ENCODE assay signal across 24 mouse cellular contexts in the genomic region with DNA sequence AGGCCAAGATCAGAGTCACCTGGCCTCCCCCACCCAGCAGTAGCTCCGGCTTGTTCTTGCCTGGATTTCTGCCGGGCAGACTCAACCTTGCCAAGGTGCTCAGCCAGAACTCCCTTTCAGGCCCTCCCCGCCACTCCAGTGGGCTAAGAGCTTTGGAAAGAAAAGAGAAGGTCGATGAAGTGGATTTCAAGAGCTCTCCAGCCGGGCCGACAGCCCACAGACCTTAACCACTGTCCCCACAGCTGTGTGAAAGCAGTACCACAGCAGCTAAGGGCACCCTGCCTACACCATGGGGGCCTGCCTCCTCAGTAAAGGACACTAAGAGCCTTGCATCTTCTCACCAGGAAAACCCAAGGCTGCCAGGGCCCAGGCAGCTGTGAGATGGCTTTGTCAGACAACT.
DNase-seq lines count a peak whose midpoint lies in the region; ATAC-seq lines count a peak whose summit lies in the region.
"Had no signal": no experiment of that assay in that cellular context is flagged by ENCODE, and none has a peak within 500 bp of the region (broad histone marks: within the 10 kb centered on the region; RNA-seq: fewer than 3 reads in every experiment).

No protein-coding gene starts in this region.

- H3K9me3 ChIP-seq in limb, embryonic 10.5 days (replicated peaks): no peaks in the 10 kb centered on the region
- no peaks in the 10 kb centered on the region for H3K9me3 ChIP-seq in lung, embryonic 15.5 days
- H3K9me3 ChIP-seq: embryonic facial prominence, embryonic 13.5 days; G1E; heart, embryonic 15.5 days; intestine, embryonic 15.5 days; limb, embryonic 13.5 days; liver, embryonic 12.5 days had no signal

- peak overlapping the region; percentile 26; the same call in 1 of the 2 replicates for H3K27ac ChIP-seq in limb, embryonic 10.5 days
- no peak overlapping the region for H3K27ac ChIP-seq in lung, embryonic 15.5 days
- H3K27ac ChIP-seq: embryonic facial prominence, embryonic 13.5 days; heart, embryonic 15.5 days; intestine, embryonic 15.5 days; limb, embryonic 13.5 days; liver, embryonic 12.5 days; macrophage had no signal

- peak; percentile 34 to 56 for DNase-seq in cerebellum, postnatal 25 days
- DNase-seq in cerebellum, adult 9-10 months: no peak
- no peak for DNase-seq in limb, embryonic 10.5 days (ENCODE audit: low spot score)
- DNase-seq in lung, postnatal 36 days: peak; percentile 79
- no peak for DNase-seq in adipocyte (ENCODE audit: low spot score)
- DNase-seq in kidney, adult 18-20 months: no peak
- DNase-seq: adrenal gland, adult 2 months; cerebellum, adult 11 months; heart, postnatal 4 days; kidney, adult 9 months; kidney, postnatal 14 days; right cerebral cortex, postnatal 14 days had no signal

- WGBS in limb, embryonic 10.5 days: 85% methylated on average over 6 of the region's 6 CpGs
- 57% methylated on average over 6 of the region's 6 CpGs for WGBS in lung, embryonic 15.5 days

- H3K9ac ChIP-seq in lung, embryonic 15.5 days: no peak overlapping the region
- H3K9ac ChIP-seq: embryonic facial prominence, embryonic 13.5 days; heart, embryonic 15.5 days; intestine, embryonic 15.5 days; limb, embryonic 13.5 days; liver, embryonic 12.5 days had no signal

- H3K4me3 ChIP-seq in limb, embryonic 10.5 days: no peak overlapping the region
- no peak overlapping the region for H3K4me3 ChIP-seq in lung, embryonic 15.5 days
- H3K4me3 ChIP-seq: embryonic facial prominence, embryonic 13.5 days; erythroblast, embryonic 14.5 days; heart, embryonic 15.5 days; intestine, embryonic 15.5 days; limb, embryonic 13.5 days; liver, embryonic 12.5 days had no signal

- no peaks in the 10 kb centered on the region for H3K36me3 ChIP-seq in limb, embryonic 10.5 days
- no peaks in the 10 kb centered on the region for H3K36me3 ChIP-seq in lung, embryonic 15.5 days
- H3K36me3 ChIP-seq: embryonic facial prominence, embryonic 13.5 days; G1E; heart, embryonic 15.5 days; intestine, embryonic 15.5 days; limb, embryonic 13.5 days; liver, embryonic 12.5 days had no signal

- peaks cover 10% of the 10 kb centered on the region; the same call in 1 of the 2 replicates for H3K4me1 ChIP-seq in limb, embryonic 10.5 days
- H3K4me1 ChIP-seq in lung, embryonic 15.5 days: 0 out of 2 replicates have a peak, but pooled peaks cover 4% of the 10 kb centered on the region
- H3K4me1 ChIP-seq: heart, embryonic 15.5 days; intestine, embryonic 15.5 days; liver, embryonic 12.5 days had no signal

- no peaks in the 10 kb centered on the region for H3K27me3 ChIP-seq in limb, embryonic 10.5 days (ENCODE audit: low read depth, poor library complexity, severe bottlenecking)
- no peaks in the 10 kb centered on the region for H3K27me3 ChIP-seq in lung, embryonic 15.5 days
- H3K27me3 ChIP-seq: embryonic facial prominence, embryonic 13.5 days; intestine, embryonic 15.5 days; liver, embryonic 12.5 days had no signal

- ATAC-seq in lung, embryonic 15.5 days (ENCODE audit: borderline replicate concordance, extremely low read depth, low FRiP score, low TSS enrichment): peak; percentile 67; the same call in 1 of the 2 replicates
- ATAC-seq: forebrain, embryonic 14.5 days; hindbrain, embryonic 16.5 days; intestine, embryonic 15.5 days; liver, embryonic 12.5 days; Patski had no signal

- no peak overlapping the region for H3K4me2 ChIP-seq in lung, embryonic 15.5 days
- H3K4me2 ChIP-seq: embryonic facial prominence, embryonic 13.5 days; heart, embryonic 15.5 days; intestine, embryonic 15.5 days; limb, embryonic 13.5 days; liver, embryonic 12.5 days had no signal

Comparison
In these comparisons a context has a peak if more than half of its experiments do, and no peak if none do; other contexts are left out.
1. DNase-seq: peak in cerebellum, postnatal 25 days (2 of 2) and lung, postnatal 36 days (single experiment); none in cerebellum, adult 9-10 months (single experiment), limb, embryonic 10.5 days (single experiment), adipocyte (single experiment) and kidney, adult 18-20 months (single experiment).